Mouse (Mus musculus): Measurements from ENCODE around the gene Tvp23b.

The Tvp23b gene

DNA sequence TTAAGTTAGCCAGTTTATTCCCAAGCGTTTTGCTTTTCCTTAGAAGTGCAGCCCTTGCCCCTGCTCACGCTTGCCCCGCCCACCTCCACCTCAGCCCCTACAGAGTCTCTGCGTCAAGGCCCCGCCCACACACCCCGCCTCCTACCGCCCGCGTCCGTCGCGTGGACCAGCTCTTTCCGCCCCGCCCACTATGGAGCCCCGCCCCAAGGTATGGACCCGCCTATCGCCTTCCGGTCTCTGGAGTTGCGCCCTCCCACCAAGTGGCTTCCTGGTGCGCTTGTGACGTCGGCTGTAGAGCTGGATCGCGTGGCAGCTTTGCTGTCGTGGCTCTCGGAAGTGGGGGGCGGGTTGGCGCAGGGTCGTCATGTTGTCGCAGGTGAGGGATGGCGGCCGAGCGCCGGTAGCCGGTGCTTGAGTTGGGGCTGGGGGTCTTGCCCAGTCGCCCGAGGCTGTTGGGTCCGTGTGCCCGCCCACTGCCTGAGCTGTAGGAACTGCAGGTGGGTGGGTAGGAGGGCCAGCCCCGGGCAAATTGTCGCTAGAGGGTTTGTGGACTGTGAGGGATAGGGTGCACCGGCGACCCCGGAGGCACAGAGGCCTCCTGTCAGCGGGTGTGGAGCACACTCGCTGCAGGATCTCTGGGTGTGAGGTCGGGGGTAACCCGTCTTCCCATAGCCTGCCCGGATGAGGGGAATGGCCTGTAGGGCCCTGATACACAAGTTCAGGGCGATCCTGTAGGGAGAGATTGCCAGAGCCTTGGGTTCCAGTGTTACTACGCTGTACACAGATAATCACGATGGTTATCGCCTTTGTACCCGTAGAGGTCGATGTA lies at the start of gene Tvp23b:
Gene Tvp23b (plus strand): TSS at position 236 of the 829 bp plus-strand sequence.
- DNase-seq (ENCODE audit: low spot score): peak; percentile 97

- DNase-seq (ENCODE audit: low spot score): no peak
Observed at GRCm38 (mm10) chr11:62830387-62830786, 48.9 kb upstream of the Tvp23b start.

GRCm38 (mm10) chr11:62831906-62832305 lies 47.3 kb upstream of the Tvp23b start:
- no peak for DNase-seq (ENCODE audit: low spot score)

DNA sequence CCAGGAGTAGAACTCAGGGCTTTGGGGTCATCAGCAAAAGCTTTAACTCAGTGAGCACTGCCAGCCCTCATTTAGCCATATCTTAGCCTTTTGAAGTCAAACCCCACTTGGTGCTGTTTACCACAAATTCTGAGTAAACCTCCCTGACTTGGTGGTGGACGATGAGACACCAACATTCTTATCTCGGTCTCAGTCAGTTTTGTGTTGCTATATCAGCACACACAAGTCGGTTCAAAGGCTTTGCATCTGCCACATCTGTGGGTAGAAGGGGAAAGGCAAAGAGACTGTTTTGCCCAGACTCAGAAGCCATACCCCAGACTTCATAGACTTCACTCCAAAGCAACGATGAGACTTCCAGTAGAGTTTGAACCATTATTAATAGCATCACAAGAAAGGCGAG lies 34.7 kb upstream of the Tvp23b start:
- no peak for DNase-seq (ENCODE audit: low spot score)

DNA sequence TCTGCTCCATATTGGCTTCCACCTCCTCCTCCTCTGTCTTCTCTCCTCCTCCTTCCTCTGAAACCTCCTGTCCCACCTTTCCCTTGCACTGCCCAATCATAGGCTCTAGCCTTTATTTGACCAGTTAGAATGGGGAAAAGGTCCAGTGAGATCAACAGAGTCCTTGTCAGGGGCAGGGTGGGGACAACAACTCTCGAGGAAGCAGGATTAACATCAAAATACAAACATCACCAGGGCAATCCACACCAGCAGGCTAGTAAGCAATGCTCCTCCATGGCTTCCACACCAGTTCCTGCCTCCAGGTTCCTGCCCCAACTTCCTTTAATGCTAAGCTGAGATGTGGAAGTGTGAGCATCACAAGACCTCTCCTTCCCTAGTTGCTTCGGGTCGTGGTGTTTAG lies 33.5 kb upstream of the Tvp23b start:
- no peak for DNase-seq (ENCODE audit: low spot score)

DNA sequence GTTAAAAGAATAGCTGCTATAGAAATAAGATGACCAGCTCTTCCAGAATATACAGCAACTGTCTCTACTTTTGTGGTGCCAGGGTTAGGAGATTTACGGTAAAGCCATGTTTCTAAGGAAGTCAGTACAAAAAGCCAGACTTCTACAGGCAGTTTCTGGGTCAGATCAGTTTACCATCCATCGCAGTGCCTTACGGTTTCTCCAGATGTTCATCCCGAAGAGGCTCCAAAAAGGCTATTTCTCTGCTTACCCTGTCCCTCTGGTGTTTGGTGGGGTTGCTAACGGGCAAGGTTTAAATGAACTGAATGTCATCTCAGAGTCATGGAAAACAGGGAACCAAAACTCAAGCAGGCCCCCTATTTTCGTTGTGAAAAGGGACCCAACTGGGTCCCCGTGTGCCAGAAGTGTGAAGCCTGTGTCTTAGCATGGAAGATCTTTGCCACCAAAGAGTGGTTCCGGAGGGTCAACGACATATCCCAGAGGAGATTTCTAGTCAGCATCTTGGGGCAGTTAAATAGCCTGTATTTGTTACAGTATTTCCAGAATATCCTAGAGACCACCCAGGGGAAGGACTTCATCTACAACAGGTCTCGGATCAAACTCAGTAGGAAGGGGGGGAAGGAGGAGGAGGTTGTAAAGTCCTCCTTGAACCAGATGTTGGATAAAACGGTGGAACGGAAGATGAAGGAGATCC lies 32.1 kb upstream of the Tvp23b start, which contains the start of gene Fbxw10:
Gene Fbxw10 (plus strand): TSS at position 109 of the 694 bp plus-strand sequence.
- DNase-seq (ENCODE audit: low spot score): no peak

GRCm38 (mm10) chr11:62847655-62848191 lies 31.5 kb upstream of the Tvp23b start:
- no peak for DNase-seq (ENCODE audit: low spot score)

DNA sequence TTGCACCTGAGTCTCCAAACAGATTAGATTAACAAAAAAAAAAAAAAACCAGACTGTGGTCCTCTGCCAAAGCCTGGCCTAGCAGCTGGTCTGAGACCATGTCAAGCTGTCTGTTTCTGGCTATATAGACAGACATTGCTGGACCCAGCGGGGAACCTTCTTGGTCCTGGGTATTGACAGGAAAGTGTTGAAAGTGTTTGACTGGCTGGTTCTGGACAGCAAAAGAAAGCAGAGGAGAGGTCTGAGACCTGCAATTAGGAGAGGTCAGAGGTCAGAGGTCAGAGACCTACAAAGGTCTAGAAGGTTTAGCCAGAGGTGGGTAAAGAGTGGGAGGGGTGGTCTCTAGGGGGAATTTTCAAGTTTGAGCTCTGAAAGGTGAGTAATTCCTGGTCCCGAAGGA lies 31.0 kb upstream of the Tvp23b start:
- DNase-seq (ENCODE audit: low spot score): no peak

GRCm38 (mm10) chr11:62851199-62851598 lies 28.1 kb upstream of the Tvp23b start:
- DNase-seq (ENCODE audit: low spot score): no peak

DNA sequence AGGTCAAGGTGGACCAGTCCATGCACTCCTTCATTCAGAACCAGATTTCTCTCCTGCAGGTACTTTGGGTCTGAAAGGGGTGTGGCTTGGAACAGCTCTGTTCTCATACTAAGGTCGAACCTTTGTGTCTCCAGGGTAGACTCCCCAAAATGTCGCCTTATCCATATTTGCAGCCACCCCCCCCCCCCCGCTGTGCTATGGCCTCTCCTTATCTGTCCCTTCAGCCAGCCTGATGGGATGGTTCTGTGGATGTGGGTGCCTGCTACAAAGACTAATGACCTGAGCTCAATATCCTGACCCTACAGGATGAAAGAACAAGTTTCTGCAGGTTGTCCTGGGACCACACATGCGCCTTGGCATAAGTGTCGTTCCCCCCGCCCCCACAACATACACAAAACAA lies 25.9 kb upstream of the Tvp23b start:
- DNase-seq (ENCODE audit: low spot score): peak; percentile 18

DNA sequence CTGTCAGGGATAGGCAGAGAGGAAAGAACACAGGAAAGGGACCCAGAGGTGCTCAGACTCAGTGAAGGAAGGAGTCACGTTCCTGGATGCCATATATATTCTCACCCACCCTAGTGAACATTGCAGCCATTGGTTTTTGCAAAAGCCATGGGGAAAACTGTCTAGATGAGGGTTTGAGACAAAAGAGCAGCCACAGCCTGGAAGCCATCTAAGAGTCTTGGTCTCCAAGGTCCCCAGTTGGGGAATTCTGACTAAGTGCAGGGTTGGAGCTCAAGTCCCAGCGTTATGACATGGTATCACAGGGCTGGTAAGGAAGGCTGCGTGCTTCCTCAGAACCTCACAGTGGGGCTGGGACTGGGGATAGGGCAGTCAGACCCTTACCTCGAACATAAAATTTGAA lies 13.7 kb upstream of the Tvp23b start:
- DNase-seq (ENCODE audit: low spot score): no peak

- no peak for DNase-seq (ENCODE audit: low spot score)
Observed at GRCm38 (mm10) chr11:62866685-62867084, 12.6 kb upstream of the Tvp23b start.

DNA sequence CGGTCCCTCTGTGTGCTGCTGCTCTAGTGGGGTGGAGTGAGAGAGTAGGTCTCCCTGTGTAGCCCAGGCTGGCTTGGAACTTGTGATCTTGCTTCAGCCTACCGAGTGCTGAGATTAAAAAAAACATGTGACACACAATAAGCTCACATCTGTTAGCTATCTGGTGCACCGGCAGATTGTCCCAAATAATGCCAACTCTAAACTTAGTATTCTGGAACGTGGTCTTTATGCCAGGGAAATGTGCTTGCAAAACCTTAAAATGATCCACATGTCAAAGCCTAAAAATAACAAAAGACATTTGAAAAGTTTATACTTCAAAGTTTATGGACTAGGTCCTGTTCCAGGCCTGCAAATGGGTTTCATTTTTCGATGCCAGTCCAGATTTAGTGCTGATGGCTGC lies 10.1 kb upstream of the Tvp23b start:
- DNase-seq (ENCODE audit: low spot score): no peak

- DNase-seq (ENCODE audit: low spot score): no peak
Observed at GRCm38 (mm10) chr11:62869715-62870371, 9.4 kb upstream of the Tvp23b start.

GRCm38 (mm10) chr11:62873479-62873878 lies 5.8 kb upstream of the Tvp23b start:
- DNase-seq (ENCODE audit: low spot score): no peak

DNA sequence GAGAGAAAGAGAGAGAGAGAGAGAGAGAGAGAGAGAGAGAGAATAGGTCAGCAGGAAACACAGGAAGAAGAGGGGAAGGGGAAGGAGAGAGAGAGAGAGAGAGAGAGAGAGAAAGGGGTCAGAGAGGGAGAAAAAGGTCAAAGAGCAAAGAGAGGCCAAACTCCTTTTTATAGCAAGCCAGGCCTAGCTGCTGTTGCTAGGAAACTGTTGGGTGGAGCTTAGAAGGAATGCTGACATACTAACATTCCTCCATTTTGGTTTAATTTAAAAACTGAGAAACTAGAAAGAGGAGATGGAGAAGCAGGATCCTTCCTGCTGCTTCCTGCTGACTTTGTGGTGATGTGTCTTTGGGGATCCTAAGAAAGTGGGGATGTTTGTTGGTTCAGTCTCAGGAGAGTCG lies 3.6 kb upstream of the Tvp23b start:
- no peak for DNase-seq (ENCODE audit: low spot score)

- no peak for DNase-seq (ENCODE audit: low spot score)
Observed at GRCm38 (mm10) chr11:62876445-62876844, 2.8 kb upstream of the Tvp23b start.

GRCm38 (mm10) chr11:62877391-62877790 lies 1.9 kb upstream of the Tvp23b start:
- no peak for DNase-seq (ENCODE audit: low spot score)

DNA sequence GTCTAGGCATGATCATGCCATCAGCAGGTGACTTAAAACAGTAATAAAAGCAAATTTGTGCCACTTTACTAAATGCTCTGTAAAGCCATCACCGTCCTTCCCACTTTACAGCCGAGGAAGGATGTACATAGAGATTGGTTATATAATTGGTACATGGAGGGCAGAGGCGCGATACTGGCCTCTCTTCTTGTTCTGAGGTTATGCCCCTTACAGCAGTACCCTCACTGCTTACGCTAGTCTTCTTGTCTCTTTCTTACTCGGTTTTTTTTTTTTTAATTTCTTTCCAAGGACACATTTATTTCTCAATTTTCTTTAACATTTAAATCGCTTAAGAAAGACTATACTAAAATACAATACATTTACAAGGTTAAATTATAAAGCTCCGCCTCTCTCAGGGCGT lies 527 bp upstream of the Tvp23b start:
- no peak for DNase-seq (ENCODE audit: low spot score)

DNA sequence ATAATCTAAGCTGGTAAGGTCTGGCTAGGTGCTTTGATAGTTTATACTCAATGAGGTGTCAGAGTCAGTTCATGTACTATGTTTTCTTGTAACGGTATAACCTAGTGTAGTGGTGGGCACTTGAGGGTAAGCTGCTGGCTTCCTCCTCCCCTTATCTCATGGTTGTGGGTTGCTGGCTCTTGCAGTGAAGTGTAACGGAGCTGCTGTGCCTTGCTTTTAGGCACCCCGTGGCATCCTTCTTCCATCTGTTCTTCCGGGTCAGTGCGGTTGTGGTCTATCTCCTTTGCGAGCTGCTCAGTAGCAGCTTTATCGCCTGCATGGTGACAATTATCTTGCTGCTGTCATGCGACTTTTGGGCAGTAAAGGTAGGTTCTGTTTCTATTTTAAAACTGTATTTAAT lies 4.2 kb downstream of the Tvp23b start:
- DNase-seq (ENCODE audit: low spot score): no peak

- DNase-seq (ENCODE audit: low spot score): no peak
Observed at GRCm38 (mm10) chr11:62885323-62885722, 6.1 kb downstream of the Tvp23b start.

GRCm38 (mm10) chr11:62890796-62891195 lies 11.5 kb downstream of the Tvp23b start:
- no peak for DNase-seq (ENCODE audit: low spot score)

GRCm38 (mm10) chr11:62891763-62892162 lies 12.5 kb downstream of the Tvp23b start:
- no peak for DNase-seq (ENCODE audit: low spot score)

Measured in c-Kit-positive CD71-positive TER-119-positive erythroid progenitor cells, embryonic 14.5 days (primary cell).